Mouse (Mus musculus): ENCODE results near the gene Cars2.
A peak's percentile ranks its signal among the peaks of the same experiment; 100 is the strongest.
"Not testable (repeated sequence)": the region's sequence is repeated elsewhere in the genome, so short reads cannot be mapped to it uniquely, and the experiment has no call there.

The Cars2 gene

GRCm38 (mm10) chr8:11550281-11550948, at the start of gene Cars2:
Cars2 (minus strand) TSS chr8:11550783.
- peak; percentile 86 to 89 for DNase-seq (ENCODE audit: low spot score in 2 of 2)

- DNase-seq (ENCODE audit: low spot score in 2 of 2) = no peak
Observed at GRCm38 (mm10) chr8:11593222-11593884, 42.8 kb upstream of the Cars2 start.

DNA sequence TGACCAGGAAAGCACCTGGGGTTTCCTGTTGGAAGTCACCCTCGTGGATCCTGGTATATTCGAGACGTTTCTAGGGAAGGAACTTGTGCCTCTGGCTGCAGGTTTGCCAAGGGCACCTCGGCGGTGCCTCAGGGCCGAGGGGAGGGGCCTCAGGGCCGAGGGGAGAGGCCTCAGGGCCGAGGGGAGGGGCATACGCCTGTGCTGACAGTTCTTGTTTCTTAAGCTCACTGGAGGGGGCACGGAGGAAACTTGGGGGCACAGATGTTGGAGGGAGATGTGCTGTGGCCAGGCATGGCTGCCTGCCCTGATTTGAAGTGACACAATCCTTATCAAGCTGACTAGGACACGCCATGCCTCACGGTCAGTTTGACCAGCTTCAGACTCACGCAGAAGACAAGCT, 41.7 kb upstream of the Cars2 start:
- no peak for DNase-seq (ENCODE audit: low spot score in 2 of 2)

- DNase-seq (ENCODE audit: low spot score in 2 of 2) = no peak
Observed at GRCm38 (mm10) chr8:11591837-11592236, 41.3 kb upstream of the Cars2 start.

GRCm38 (mm10) chr8:11586374-11586745, 35.8 kb upstream of the Cars2 start:
- no peak for DNase-seq (ENCODE audit: low spot score in 2 of 2)

DNA sequence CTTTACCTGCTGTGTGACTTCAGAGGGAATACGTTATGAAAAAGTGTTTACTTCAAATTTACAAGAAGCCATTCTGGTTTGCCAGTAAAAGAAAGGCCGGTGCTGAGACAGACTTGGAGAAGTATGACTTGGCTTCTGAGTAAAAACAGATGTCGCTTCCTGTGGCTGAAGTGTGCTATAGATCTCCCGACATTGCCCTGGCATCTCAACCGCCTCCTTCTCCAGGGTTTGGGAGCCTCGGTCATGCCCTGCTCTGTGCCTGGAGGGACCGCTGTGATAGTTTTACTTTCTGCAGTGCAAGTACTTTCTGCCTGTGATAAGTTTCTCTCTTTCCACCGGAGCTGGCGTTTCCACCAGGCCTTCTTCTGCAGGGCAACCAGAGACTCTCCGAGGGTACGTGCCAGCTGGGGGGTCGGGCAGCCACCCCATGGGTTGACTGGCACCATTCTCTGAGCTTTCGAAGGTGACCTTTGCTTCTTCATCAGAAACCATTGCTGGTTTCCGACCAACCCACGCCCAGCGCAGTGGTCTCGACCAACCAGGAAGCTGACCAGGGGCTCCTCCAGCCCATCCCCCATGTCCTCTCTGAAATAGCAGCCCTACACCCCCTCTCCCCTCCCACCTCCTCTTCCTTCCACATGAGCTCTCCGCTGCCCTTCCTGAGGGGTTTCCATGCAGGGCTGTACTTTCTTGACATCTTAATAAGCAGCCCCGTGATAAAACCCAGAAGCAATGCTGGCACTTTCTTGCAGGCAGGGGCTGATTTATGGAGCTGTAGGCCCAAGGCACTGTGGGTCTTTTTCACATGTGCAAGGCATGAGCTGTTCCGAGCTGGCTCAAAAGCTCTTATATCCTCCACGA, 35.2 kb upstream of the Cars2 start:
- no peak for DNase-seq (ENCODE audit: low spot score in 2 of 2)

DNA sequence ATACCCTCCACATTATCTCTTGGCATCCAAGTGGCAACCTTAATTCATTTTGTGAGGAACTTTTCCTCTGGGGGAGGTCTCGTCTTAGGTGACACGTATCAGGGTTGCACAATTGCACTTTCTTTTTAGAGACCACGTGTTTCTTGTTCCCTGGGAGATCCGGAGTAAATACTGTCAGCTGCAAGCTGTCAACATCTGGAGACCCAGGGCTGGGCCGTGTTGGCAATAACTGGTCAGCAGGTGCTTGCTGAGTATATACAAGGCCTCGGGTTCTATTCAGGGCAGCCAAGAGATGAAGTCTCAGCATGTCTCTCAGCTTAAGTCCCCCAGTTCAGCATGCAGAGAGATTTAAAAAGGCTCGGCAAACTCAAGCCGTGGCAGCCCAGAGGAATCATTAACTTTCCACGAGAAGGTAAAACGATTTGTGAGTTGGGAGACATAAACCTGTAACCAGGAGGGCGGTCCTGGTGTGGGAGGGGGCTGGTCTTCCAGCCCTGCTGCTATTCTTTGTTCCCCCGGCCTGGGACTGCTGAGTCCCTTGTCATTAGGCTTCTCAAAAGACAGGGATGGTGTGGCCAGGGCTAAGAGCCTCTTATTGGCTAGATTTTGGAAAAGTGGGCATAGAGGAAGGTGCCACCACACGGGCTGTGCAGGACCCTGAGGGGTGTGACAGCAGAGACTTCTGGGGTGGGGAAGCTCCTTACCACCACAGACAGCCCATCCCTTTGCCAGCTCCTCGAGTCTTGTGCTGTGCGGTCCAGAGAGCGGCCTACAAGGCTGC, 25.2 kb upstream of the Cars2 start:
- DNase-seq (ENCODE audit: low spot score in 2 of 2) = no peak

DNA sequence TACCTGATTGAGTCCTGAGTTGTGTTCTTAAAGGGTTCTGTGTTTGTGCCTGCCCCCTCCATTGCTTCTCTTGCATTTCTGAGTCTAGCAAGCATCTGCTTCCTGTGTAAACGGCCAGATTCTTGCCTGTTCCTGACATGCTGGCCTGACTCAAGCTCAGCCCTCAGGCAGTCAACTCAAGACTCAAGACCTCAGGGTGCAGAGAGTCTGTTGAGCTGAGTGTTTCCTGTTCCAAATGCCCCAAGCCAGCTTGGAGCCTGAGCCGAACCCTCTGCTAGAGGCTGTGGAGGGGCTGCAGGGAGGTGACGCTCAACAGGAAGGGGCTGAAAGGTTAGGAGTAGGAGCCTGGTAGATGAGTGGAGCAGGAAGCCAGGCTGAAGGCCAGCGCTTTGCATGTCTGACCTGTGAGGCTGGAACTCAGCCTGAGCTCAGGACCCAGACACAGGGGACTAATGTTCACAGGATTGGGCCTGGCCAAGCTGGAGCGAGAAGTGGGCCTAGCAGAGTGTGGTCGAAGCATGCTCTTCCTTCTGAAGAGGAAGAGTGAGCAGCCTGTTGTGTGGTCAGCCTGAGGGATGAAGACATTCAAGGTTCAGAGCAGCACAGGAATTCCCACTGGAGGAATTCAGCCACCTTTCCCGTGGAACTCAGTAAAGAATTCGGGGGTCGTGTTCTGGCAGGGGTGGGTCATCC, 24.5 kb upstream of the Cars2 start:
- DNase-seq (ENCODE audit: low spot score in 2 of 2) = peak in 1 of 2 experiments; percentile 34

- DNase-seq (ENCODE audit: low spot score in 2 of 2) = no peak
Observed at GRCm38 (mm10) chr8:11572428-11572827, 21.8 kb upstream of the Cars2 start.

- no peak for DNase-seq (ENCODE audit: low spot score in 2 of 2)
Observed at GRCm38 (mm10) chr8:11571950-11572349, 21.4 kb upstream of the Cars2 start.

- no peak for DNase-seq (ENCODE audit: low spot score in 2 of 2)
Observed at GRCm38 (mm10) chr8:11570742-11571141, 20.2 kb upstream of the Cars2 start.

- DNase-seq (ENCODE audit: low spot score in 2 of 2) = no peak
Observed at GRCm38 (mm10) chr8:11569260-11570097, 18.9 kb upstream of the Cars2 start.

DNA sequence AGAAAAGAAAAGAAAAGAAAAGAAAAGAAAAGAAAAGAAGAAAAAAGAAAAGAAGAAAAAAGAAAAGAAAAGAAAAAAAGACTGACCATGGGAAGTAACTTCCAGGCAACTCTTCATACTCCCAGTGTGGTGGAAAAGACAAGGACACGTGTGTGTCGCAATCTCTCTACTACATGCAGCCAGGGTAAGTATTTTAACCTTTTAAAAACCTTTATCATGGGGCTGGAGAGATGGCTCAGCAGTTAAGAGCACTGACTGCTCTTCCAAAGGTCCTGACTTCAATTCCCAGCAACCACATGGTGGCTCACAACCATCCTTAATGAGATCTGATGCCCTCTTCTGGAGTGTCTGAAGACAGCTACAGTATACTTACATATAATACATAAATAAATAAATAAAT, 17.6 kb upstream of the Cars2 start:
- DNase-seq (ENCODE audit: low spot score in 2 of 2) = not testable (repeated sequence)

- no peak for DNase-seq (ENCODE audit: low spot score in 2 of 2)
Observed at GRCm38 (mm10) chr8:11564721-11565120, 14.1 kb upstream of the Cars2 start.

GRCm38 (mm10) chr8:11564236-11564635, 13.7 kb upstream of the Cars2 start:
- no peak for DNase-seq (ENCODE audit: low spot score in 2 of 2)

DNA sequence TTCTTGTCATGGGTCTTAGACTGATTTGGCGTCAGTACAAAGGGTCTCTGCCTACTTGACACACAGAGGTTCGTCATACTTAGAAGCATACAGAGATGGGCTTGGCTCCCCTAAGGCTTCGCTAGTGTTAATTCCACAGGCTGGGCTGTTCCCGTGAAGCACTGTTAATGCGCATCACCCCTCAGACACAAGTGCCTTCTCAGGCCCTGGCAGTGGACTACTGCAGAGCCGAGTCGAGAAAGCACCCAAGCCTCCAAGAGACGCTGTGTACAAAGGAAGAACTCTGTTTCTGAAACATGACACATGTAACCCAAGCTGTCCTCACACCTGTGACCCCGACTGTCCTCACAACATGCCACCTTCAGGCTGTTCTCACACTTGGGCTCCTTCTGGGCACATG, 9.6 kb upstream of the Cars2 start:
- no peak for DNase-seq (ENCODE audit: low spot score in 2 of 2)

DNA sequence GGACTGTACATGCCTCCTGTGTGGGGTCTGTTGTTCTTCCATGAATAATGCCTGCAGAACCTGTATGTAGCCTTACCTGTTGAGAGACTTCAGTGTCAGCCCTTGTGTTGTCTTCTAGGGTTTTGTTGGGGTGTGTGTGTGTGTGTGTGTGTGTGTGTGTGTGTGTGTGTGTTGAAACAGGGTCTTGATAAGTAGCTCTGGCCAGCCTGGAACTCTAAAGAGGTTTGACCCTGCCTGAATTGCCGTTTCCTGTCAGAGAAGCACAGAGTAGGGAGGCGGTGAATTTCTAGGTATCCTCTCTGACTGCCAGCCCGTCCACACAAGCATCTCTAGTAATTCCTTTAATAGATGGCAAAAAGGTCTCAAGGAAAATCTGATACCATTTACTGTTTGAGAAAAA, 8.9 kb upstream of the Cars2 start:
- DNase-seq (ENCODE audit: low spot score in 2 of 2) = no peak

GRCm38 (mm10) chr8:11557768-11558629, 7.4 kb upstream of the Cars2 start:
- DNase-seq (ENCODE audit: low spot score in 2 of 2) = peak; percentile 95 to 98

DNA sequence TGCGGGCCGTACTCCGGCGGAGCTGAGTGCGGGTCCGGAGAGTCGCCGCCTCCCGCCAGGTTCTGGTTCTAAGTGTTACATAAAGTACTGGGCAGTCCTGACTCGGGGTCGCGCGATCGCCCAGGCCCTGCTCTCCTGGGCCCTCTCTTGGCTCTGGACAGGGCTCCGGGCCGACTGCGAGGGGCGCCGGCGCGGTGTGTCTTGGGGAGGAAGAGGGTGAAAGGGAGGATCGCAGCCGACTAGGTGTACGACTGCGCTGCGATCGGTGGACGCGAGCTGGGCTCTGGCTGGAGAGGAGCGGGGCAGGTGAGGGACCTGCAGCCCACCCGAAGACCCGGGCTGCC, 6.8 kb upstream of the Cars2 start:
- DNase-seq (ENCODE audit: low spot score in 2 of 2) = peak in 1 of 2 experiments; percentile 52

Data from thymus, postnatal 10 days (tissue).